Mouse (Mus musculus): ENCODE results near the gene Cops2.

Cops2 gene

DNA sequence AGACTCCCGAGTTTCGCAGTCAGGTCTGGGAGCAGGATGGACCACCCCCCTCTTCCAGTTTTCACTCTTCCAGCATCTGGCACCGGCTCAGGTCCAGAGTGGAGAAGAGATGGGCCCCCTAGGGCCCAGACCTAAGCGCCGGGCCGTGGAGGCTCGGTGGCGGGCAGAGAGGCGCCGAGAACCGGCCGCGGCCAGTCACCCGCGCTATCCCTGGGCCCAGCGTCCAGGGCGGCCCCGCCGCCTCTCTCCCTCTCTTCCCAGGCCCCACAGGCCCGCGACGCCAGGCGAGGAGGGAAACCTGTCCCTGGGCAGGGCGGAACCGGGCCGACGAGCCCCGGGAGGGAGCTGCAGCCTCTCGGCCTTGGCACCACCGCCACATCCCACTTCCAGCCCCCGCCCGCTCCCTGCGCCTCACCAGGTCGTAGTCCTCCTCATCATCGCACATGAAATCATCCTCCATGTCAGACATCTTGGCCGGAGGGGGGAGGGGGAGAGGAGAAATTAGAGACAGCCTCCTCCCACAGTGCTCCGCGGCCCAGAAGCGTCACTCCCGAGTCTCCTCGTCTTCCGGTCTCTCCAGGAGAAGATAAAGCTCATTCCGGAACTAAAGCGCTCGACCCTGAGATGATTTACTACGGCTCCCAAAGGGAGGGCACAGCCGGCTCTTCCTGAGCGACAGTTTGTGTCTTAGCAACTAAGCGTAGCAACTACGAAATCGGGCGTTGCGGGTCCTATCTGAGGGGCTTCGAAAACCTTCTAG, at the start of gene Cops2, which contains the start of gene Galk2:
Cops2 (minus strand) TSS at position 619 of the 760 bp plus-strand sequence.
Galk2 (plus strand) TSS at position 589 of the 760 bp plus-strand sequence.
- DNase-seq (ENCODE audit: inconsistent age in 2 of 2, low spot score in 1 of 2), result peak; percentile 96 to 98

- no peak for DNase-seq (ENCODE audit: inconsistent age in 2 of 2, low spot score in 1 of 2)
Observed at GRCm38 (mm10) chr2:125907580-125908255, 48.8 kb upstream of the Cops2 start.

GRCm38 (mm10) chr2:125906407-125907066, 47.6 kb upstream of the Cops2 start:
- no peak for DNase-seq (ENCODE audit: inconsistent age in 2 of 2, low spot score in 1 of 2)

DNA sequence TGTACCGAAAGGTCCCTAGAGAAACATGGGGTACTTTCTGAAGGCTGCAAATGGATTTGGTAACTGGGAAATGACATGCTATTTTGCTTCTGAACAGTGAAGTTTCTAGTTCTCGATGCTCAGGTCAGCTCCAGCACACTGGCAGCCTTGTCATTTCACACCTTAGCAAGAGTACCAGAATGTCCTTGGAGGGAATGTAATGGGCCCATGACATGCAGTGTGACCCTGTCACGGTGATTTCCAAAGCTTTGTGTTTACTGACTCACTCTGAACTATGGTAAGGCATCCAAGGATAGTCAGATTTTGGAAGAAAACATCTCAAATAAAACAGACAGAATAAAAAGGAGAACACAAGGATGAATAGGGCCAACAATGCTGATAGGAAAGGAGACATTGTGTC, 42.5 kb upstream of the Cops2 start:
- peak; percentile 56 to 84 for DNase-seq (ENCODE audit: inconsistent age in 2 of 2, low spot score in 1 of 2)

DNA sequence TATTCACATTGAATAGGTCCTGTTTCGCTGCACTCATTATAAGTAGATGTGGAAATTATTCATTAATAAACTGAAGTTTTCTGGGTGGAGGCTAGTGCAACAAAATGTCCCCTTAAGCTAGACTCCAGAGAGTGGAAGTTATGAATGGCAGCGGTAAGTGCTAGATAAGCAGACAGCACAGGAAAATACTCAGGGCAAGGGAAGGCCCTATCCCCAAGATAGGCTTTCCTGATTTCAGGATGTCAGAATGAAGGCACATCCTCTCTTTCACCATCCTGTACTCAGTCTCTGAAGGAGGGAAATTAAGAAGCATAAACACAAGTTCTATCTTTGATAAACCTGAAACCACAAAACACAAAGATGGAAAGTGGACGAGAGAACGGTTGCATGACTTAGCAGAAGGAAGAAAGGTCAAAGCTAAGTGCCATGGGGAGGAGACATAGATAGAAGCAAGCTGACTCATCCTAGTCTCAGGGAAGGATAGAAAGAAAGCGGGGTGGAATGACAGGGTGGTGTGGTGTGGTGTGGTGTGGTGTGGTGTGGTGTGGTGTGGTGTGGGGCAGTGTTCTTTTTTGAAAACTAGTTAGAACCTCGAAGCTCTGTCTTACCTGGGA, 42.0 kb upstream of the Cops2 start:
- DNase-seq (ENCODE audit: inconsistent age in 2 of 2, low spot score in 1 of 2), result peak; percentile 34 to 82

DNA sequence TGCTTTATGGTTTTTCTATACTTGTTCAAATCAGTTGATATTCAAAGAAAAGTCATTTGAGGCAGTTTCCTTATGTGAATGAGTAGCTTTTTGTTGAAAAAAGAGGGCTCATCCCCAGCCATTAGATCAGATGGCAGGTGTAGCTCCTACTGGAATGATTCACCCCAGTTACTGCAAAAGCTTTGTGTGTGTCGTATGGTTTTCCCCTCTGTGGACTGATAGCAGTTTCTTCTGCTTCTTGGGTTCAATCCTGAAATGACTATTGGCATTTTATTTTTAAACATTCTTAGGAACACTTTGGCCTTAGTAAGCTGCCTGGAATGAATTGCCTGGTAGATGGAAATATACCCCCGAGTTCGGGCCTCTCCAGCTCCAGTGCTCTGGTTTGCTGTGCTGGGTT, 37.4 kb upstream of the Cops2 start:
- DNase-seq (ENCODE audit: inconsistent age in 2 of 2, low spot score in 1 of 2), result peak in 1 of 2 experiments; percentile 20

GRCm38 (mm10) chr2:125895099-125895498, 36.2 kb upstream of the Cops2 start:
- peak in 1 of 2 experiments; percentile 18 for DNase-seq (ENCODE audit: inconsistent age in 2 of 2, low spot score in 1 of 2)

DNA sequence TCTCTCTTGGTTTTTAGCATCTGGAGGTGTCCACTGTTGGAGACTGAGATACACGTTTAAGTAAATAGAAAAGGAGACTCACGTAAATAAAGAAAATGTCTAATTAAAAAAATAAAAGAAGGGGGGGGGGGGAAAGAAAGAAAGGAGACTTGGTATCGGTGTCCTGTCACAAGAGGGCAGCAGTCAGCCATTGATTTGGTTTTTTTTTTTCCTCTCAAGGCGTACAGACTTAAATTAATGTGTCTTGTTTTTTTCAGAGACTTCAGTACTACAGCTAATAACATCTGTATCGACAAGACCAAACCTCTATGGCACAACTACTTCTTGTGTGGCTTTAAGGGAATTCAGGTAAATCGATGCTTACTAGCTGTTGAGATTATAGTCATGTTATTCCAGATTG, 34.2 kb upstream of the Cops2 start:
- peak; percentile 37 to 87 for DNase-seq (ENCODE audit: inconsistent age in 2 of 2, low spot score in 1 of 2)

GRCm38 (mm10) chr2:125885891-125886576, 27.1 kb upstream of the Cops2 start:
- peak in 1 of 2 experiments; percentile 19 for DNase-seq (ENCODE audit: inconsistent age in 2 of 2, low spot score in 1 of 2)

GRCm38 (mm10) chr2:125870159-125870558, 11.2 kb upstream of the Cops2 start:
- DNase-seq (ENCODE audit: inconsistent age in 2 of 2, low spot score in 1 of 2), result no peak

- DNase-seq (ENCODE audit: inconsistent age in 2 of 2, low spot score in 1 of 2), result peak in 1 of 2 experiments; percentile 13
Observed at GRCm38 (mm10) chr2:125868301-125868700, 9.4 kb upstream of the Cops2 start.

GRCm38 (mm10) chr2:125866058-125866740, 7.3 kb upstream of the Cops2 start:
- peak; percentile 73 to 88 for DNase-seq (ENCODE audit: inconsistent age in 2 of 2, low spot score in 1 of 2)

DNA sequence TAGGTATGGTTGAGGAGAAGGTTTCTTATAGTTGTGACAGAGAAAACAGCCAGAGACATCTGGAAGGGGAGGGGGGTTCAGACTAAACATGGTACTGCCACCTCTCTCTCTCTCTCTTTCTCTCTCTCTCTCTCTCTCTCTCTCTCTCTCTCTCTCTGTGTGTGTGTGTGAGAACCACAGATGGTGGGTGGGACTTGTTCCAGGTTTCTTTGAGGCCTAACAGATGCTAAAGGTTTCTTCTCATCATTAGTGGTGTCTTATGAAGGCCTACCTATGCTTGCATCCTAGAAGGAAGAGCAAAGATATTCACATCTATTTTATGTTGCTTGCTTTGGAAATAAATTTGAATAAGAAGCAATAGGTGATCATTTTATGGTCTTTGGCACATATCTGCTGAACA, 6.6 kb upstream of the Cops2 start:
- DNase-seq (ENCODE audit: inconsistent age in 2 of 2, low spot score in 1 of 2), result no peak

GRCm38 (mm10) chr2:125864551-125864950, 5.6 kb upstream of the Cops2 start:
- no peak for DNase-seq (ENCODE audit: inconsistent age in 2 of 2, low spot score in 1 of 2)

DNA sequence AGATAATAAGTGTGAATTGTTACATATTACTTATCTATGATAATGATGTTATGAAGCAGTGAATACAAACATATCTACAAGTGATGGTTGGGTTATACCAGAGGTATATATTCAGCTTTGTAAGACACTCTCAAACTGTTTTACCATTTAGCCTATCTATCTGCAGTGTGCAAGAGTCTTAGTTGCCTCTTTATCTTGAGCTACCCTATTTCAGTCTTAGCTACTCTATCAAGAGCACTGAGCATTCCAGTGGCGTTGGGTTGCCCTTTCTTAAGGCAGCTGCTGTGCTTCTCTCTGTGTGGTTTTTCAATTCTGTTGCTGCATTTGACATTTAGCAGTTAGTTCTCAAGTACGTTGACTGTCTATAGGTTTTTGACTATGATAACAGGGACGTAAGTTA, 4.9 kb upstream of the Cops2 start:
- DNase-seq (ENCODE audit: inconsistent age in 2 of 2, low spot score in 1 of 2), result no peak

GRCm38 (mm10) chr2:125857707-125858106, 1.2 kb downstream of the Cops2 start:
- peak in 1 of 2 experiments; percentile 19 for DNase-seq (ENCODE audit: inconsistent age in 2 of 2, low spot score in 1 of 2)

- DNase-seq (ENCODE audit: inconsistent age in 2 of 2, low spot score in 1 of 2), result no peak
Observed at GRCm38 (mm10) chr2:125851237-125851636, 7.7 kb downstream of the Cops2 start.

- DNase-seq (ENCODE audit: inconsistent age in 2 of 2, low spot score in 1 of 2), result peak in 1 of 2 experiments; percentile 57
Observed at GRCm38 (mm10) chr2:125838708-125839284, 20.1 kb downstream of the Cops2 start.

- DNase-seq (ENCODE audit: inconsistent age in 2 of 2, low spot score in 1 of 2), result no peak
Observed at GRCm38 (mm10) chr2:125838091-125838490, 20.8 kb downstream of the Cops2 start.

GRCm38 (mm10) chr2:125829924-125830323, 29.0 kb downstream of the Cops2 start:
- DNase-seq (ENCODE audit: inconsistent age in 2 of 2, low spot score in 1 of 2), result no peak

Measured in adrenal gland, adult (tissue).